Mouse (Mus musculus) CD8-positive naive resting alpha-beta T cell, adult 2 months (primary cell): ENCODE measurements around the gene Bglap3.
"Not testable (repeated sequence)": the region's sequence is repeated elsewhere in the genome, so short reads cannot be mapped to it uniquely, and the experiment has no call there.

Experiments used
- DNase-seq, 2 experiments: peaks; one replicate each; pipeline ENCODE4 v3.0.0; 2022; ENCODE audit warnings: low read depth in 2 of 2, low spot score in 2 of 2

Gene Bglap3

GRCm38 (mm10) chr3:88378599-88378998, 6.1 kb upstream of the Bglap3 start, which contains the start of gene Bglap2:
Gene Bglap2, minus strand, starts transcription at chr3:88378699.
- DNase-seq: not testable (repeated sequence)

GRCm38 (mm10) chr3:88376644-88377043, 4.1 kb upstream of the Bglap3 start:
- DNase-seq: not testable (repeated sequence)

- not testable (repeated sequence) for DNase-seq
Observed at GRCm38 (mm10) chr3:88375750-88376626, 3.4 kb upstream of the Bglap3 start.

GRCm38 (mm10) chr3:88368511-88368910, 4.0 kb downstream of the Bglap3 start:
- not testable (repeated sequence) for DNase-seq

GRCm38 (mm10) chr3:88367517-88367916, 5.0 kb downstream of the Bglap3 start:
- DNase-seq: not testable (repeated sequence)

- peak; percentile 16 to 31 for DNase-seq
Observed at GRCm38 (mm10) chr3:88366830-88367428, 5.6 kb downstream of the Bglap3 start.

- DNase-seq: no peak
Observed at GRCm38 (mm10) chr3:88365705-88366361, 6.7 kb downstream of the Bglap3 start.

GRCm38 (mm10) chr3:88364337-88364736, 8.2 kb downstream of the Bglap3 start, which contains the start of gene Paqr6:
Gene Paqr6, plus strand, starts transcription at chr3:88364584.
- no peak for DNase-seq

- no peak for DNase-seq
Observed at GRCm38 (mm10) chr3:88363700-88364099, 8.8 kb downstream of the Bglap3 start.

GRCm38 (mm10) chr3:88361612-88362313, 10.8 kb downstream of the Bglap3 start:
- no peak for DNase-seq

- DNase-seq: no peak
Observed at GRCm38 (mm10) chr3:88361096-88361495, 11.4 kb downstream of the Bglap3 start.

- DNase-seq: no peak
Observed at GRCm38 (mm10) chr3:88359989-88360388, 12.6 kb downstream of the Bglap3 start.

GRCm38 (mm10) chr3:88359584-88359983, 13.0 kb downstream of the Bglap3 start:
- no peak for DNase-seq

- DNase-seq: no peak
Observed at GRCm38 (mm10) chr3:88354396-88355165, 18.0 kb downstream of the Bglap3 start.

- DNase-seq: no peak
Observed at GRCm38 (mm10) chr3:88352907-88353306, 19.6 kb downstream of the Bglap3 start.

- DNase-seq: no peak
Observed at GRCm38 (mm10) chr3:88350732-88351131, 21.8 kb downstream of the Bglap3 start.

GRCm38 (mm10) chr3:88339006-88339405, 33.5 kb downstream of the Bglap3 start:
- no peak for DNase-seq

GRCm38 (mm10) chr3:88338316-88338715, 34.2 kb downstream of the Bglap3 start:
- no peak for DNase-seq

GRCm38 (mm10) chr3:88337367-88338020, 35.0 kb downstream of the Bglap3 start:
- no peak for DNase-seq
